Mouse (Mus musculus) myocyte (in vitro differentiated cells): ENCODE measurements around the gene Hbs1l.

Source experiments
- POLR2A ChIP-seq: IDR thresholded peaks from one replicate; pipeline ENCODE4 v1.6.1; 2011; ENCODE audit warnings: low read depth, mild to moderate bottlenecking, control low read depth, moderate library complexity; ENCODE audit not compliant: insufficient read length
- USF1 ChIP-seq: IDR thresholded peaks from one replicate; pipeline ENCODE4 v1.6.1; 2011; ENCODE audit warnings: low read depth, mild to moderate bottlenecking, control low read depth, moderate library complexity

DNA sequence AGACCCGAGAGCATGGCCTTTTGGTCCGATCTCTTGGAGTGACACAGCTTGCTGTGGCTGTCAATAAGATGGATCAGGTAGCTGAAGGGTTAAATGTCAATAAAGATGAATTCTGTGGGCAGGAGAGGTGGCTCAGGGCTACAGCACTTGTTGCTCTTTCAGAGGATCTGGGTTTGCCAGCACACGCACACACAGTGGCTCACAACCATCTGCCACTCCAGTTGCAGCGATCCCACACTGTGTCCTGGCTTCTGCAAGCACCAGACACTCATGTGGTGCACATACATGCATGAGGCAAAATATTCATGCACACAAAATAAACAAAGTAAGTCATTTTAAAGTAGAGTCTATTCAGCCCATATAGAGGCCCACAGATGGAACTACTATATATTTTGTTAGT, 51.6 kb downstream of the Hbs1l start:
- TF ChIP-seq USF1 (no peak), POLR2A (no peak)
